Mouse (Mus musculus) CH12.LX (cell line): ENCODE results near the gene Usp35. TPM values are rescaled to one million over a fixed set of nuclear protein-coding genes. Genes with fewer than 3 reads are reported as not detected.
A peak's percentile ranks its signal among the peaks of the same experiment; 100 is the strongest.

Source experiments
- DNase-seq: peaks from one replicate; pipeline ENCODE4 v3.0.0-alpha.2; 2013; ENCODE audit errors: extremely low read depth
- H3K27ac ChIP-seq: 2 replicates; pipeline ENCODE4 v1.5.1; 2012; ENCODE audit warnings: low read depth, mild to moderate bottlenecking, control low read depth, moderate library complexity; ENCODE audit not compliant: insufficient read depth
- H3K27me3 ChIP-seq: replicated peaks from 2 replicates; pipeline ENCODE3; 2012; ENCODE audit warnings: inconsistent platforms
- H3K36me3 ChIP-seq, 2 experiments: replicated peaks in 1 of 2; 2 replicates each; pipeline versions ENCODE3 to v1.6.1; 2012; ENCODE audit warnings: inconsistent platforms in 1 of 2, low read length in 1 of 2, mild to moderate bottlenecking in 1 of 2, mixed read lengths in 1 of 2, moderate library complexity in 1 of 2; ENCODE audit not compliant: control insufficient read depth in 1 of 2, insufficient read depth in 1 of 2
- H3K4me1 ChIP-seq, 2 experiments: 2 replicates each; pipeline ENCODE4 v1.6.1; 2012; ENCODE audit warnings: inconsistent platforms in 1 of 2, moderate library complexity in 1 of 2; ENCODE audit not compliant: insufficient read depth in 2 of 2, control insufficient read depth in 1 of 2
- H3K4me2 ChIP-seq: 2 replicates; pipeline ENCODE4 v1.6.1; 2012; ENCODE audit warnings: low read depth, mild to moderate bottlenecking, control low read depth; ENCODE audit not compliant: poor library complexity, insufficient read depth, severe bottlenecking
- H3K4me3 ChIP-seq, 3 experiments: fragments of 150-350 bp in 1 of 3; sonication (generic) in 1 of 3; replicated peaks in 1 of 3; 2 replicates each; pipeline versions ENCODE3 to v1.5.1; 2011 to 2012; ENCODE audit warnings: low read depth in 2 of 3, low read length in 2 of 3, mild to moderate bottlenecking in 2 of 3, moderate library complexity in 2 of 3, control low read depth in 1 of 3, improper control_type of control experiment in 1 of 3, inconsistent platforms in 1 of 3, mixed read lengths in 1 of 3; ENCODE audit not compliant: poor library complexity in 1 of 3
- H3K79me2 ChIP-seq: replicated peaks from 2 replicates; pipeline ENCODE4 v1.6.1; 2012; ENCODE audit warnings: mild to moderate bottlenecking, moderate library complexity; ENCODE audit not compliant: control insufficient read depth, poor library complexity, insufficient read depth, severe bottlenecking; ENCODE audit errors: extremely low read depth
- H3K9ac ChIP-seq: 2 replicates; pipeline ENCODE4 v1.6.1; 2012; ENCODE audit warnings: low read depth, mild to moderate bottlenecking, control low read depth, moderate library complexity; ENCODE audit not compliant: insufficient read depth
- H3K9me3 ChIP-seq: replicated peaks from 2 replicates; pipeline ENCODE3; 2012; ENCODE audit warnings: low read length, inconsistent platforms, mixed read lengths
- BHLHE40 ChIP-seq: IDR thresholded peaks from 2 replicates; pipeline ENCODE4 v1.6.1; 2011; ENCODE audit warnings: mild to moderate bottlenecking, low read depth, low read length, improper control_type of control experiment
- CHD1 ChIP-seq: IDR thresholded peaks from 2 replicates; pipeline ENCODE4 v1.6.1; 2012; ENCODE audit warnings: low read depth, low read length, improper control_type of control experiment, inconsistent platforms
- CHD2 ChIP-seq: IDR thresholded peaks from 2 replicates; pipeline ENCODE4 v1.6.1; 2011; ENCODE audit warnings: low read length, improper control_type of control experiment
- CTCF ChIP-seq, 2 experiments: IDR thresholded peaks in 1 of 2; conservative IDR thresholded peaks in 1 of 2; 2 replicates each; pipeline ENCODE4 v1.5.1; 2011 to 2012; ENCODE audit warnings: low read depth in 2 of 2, low read length in 2 of 2, improper control_type of control experiment in 1 of 2, inconsistent platforms in 1 of 2, mild to moderate bottlenecking in 1 of 2, moderate library complexity in 1 of 2
- E2F4 ChIP-seq: IDR thresholded peaks from 2 replicates; pipeline ENCODE4 v1.6.1; 2011; ENCODE audit warnings: low read depth, low read length, improper control_type of control experiment; ENCODE audit not compliant: insufficient replicate concordance
- ELF1 ChIP-seq: IDR thresholded peaks from 2 replicates; pipeline ENCODE4 v1.6.1; 2014; ENCODE audit warnings: low read depth, mild to moderate bottlenecking, inconsistent platforms, low read length, improper control_type of control experiment
- EP300 ChIP-seq: IDR thresholded peaks from 2 replicates; pipeline ENCODE4 v1.6.1; 2011; ENCODE audit warnings: low read length, improper control_type of control experiment
- ETS1 ChIP-seq: conservative IDR thresholded peaks from 2 replicates; pipeline ENCODE4 v1.6.1; 2012; ENCODE audit warnings: low read depth, mild to moderate bottlenecking, inconsistent platforms, low read length, improper control_type of control experiment, moderate library complexity
- GABPA ChIP-seq: IDR thresholded peaks from 2 replicates; pipeline ENCODE4 v1.6.1; 2012; ENCODE audit warnings: low read depth, low read length, improper control_type of control experiment, inconsistent platforms; ENCODE audit not compliant: insufficient replicate concordance
- IRF4 ChIP-seq: IDR thresholded peaks from 2 replicates; pipeline ENCODE4 v1.6.1; 2014; ENCODE audit warnings: low read depth, mild to moderate bottlenecking, inconsistent platforms, low read length, improper control_type of control experiment
- JUN ChIP-seq: IDR thresholded peaks from 2 replicates; pipeline ENCODE4 v1.6.1; 2011; ENCODE audit warnings: low read depth, mild to moderate bottlenecking, low read length, improper control_type of control experiment, moderate library complexity; ENCODE audit not compliant: insufficient read depth
- KAT2A ChIP-seq: IDR thresholded peaks from 2 replicates; pipeline ENCODE4 v1.6.1; 2012; ENCODE audit warnings: low read length, improper control_type of control experiment, inconsistent platforms; ENCODE audit not compliant: insufficient replicate concordance
- MAFK ChIP-seq: IDR thresholded peaks from 2 replicates; pipeline ENCODE4 v1.6.1; 2011; ENCODE audit warnings: low read length, improper control_type of control experiment; ENCODE audit not compliant: insufficient replicate concordance
- MAX ChIP-seq: IDR thresholded peaks from 2 replicates; pipeline ENCODE4 v1.6.1; 2011; ENCODE audit warnings: low read length, improper control_type of control experiment
- MAZ ChIP-seq: IDR thresholded peaks from 2 replicates; pipeline ENCODE4 v1.6.1; 2012; ENCODE audit warnings: low read depth, mild to moderate bottlenecking, inconsistent platforms, low read length, improper control_type of control experiment, moderate library complexity
- MEF2A ChIP-seq: IDR thresholded peaks from 2 replicates; pipeline ENCODE4 v1.6.1; 2014; ENCODE audit warnings: low read depth, mild to moderate bottlenecking, inconsistent platforms, low read length, improper control_type of control experiment, borderline replicate concordance
- MXI1 ChIP-seq: IDR thresholded peaks from 2 replicates; pipeline ENCODE4 v1.6.1; 2011; ENCODE audit warnings: mild to moderate bottlenecking, low read depth, low read length, improper control_type of control experiment
- MYC ChIP-seq: IDR thresholded peaks from 2 replicates; pipeline ENCODE4 v1.6.1; 2011; ENCODE audit warnings: low read depth, mild to moderate bottlenecking, improper control_type of control experiment, low read length
- NELFE ChIP-seq: IDR thresholded peaks from 2 replicates; pipeline ENCODE4 v1.6.1; 2011; ENCODE audit warnings: low read depth, low read length, improper control_type of control experiment
- NRF1 ChIP-seq: IDR thresholded peaks from 2 replicates; pipeline ENCODE4 v1.6.1; 2014; ENCODE audit warnings: low read depth, mild to moderate bottlenecking, inconsistent platforms, low read length, improper control_type of control experiment, moderate library complexity
- PAX5 ChIP-seq: IDR thresholded peaks from 2 replicates; pipeline ENCODE4 v1.6.1; 2012; ENCODE audit warnings: low read length, inconsistent platforms, mixed read lengths
- POLR2A ChIP-seq: IDR thresholded peaks from 2 replicates; pipeline ENCODE4 v1.6.1; 2011; ENCODE audit warnings: low read depth, mild to moderate bottlenecking, improper control_type of control experiment, low read length
- RAD21 ChIP-seq: IDR thresholded peaks from 2 replicates; pipeline ENCODE4 v1.6.1; 2011; ENCODE audit warnings: low read depth, mild to moderate bottlenecking, low read length, improper control_type of control experiment, moderate library complexity
- RCOR1 ChIP-seq: conservative IDR thresholded peaks from 2 replicates; pipeline ENCODE4 v1.6.1; 2012; ENCODE audit warnings: low read depth, mild to moderate bottlenecking, inconsistent platforms, low read length, improper control_type of control experiment
- SIN3A ChIP-seq: IDR thresholded peaks from 2 replicates; pipeline ENCODE4 v1.6.1; 2012; ENCODE audit warnings: low read length, improper control_type of control experiment, inconsistent platforms
- SMC3 ChIP-seq: IDR thresholded peaks from 2 replicates; pipeline ENCODE4 v1.6.1; 2011; ENCODE audit warnings: low read depth, low read length, improper control_type of control experiment
- TBP ChIP-seq: conservative IDR thresholded peaks from 2 replicates; pipeline ENCODE4 v1.6.1; 2011; ENCODE audit warnings: low read depth, low read length, improper control_type of control experiment
- TCF12 ChIP-seq: IDR thresholded peaks from 2 replicates; pipeline ENCODE4 v1.6.1; 2014; ENCODE audit warnings: low read depth, mild to moderate bottlenecking, inconsistent platforms, low read length, improper control_type of control experiment
- UBTF ChIP-seq: IDR thresholded peaks from 2 replicates; pipeline ENCODE4 v1.6.1; 2012; ENCODE audit warnings: low read depth, mild to moderate bottlenecking, inconsistent platforms, low read length, improper control_type of control experiment, moderate library complexity
- USF1 ChIP-seq: IDR thresholded peaks from 2 replicates; pipeline ENCODE4 v1.6.1; 2014; ENCODE audit warnings: low read depth, mild to moderate bottlenecking, inconsistent platforms, low read length, improper control_type of control experiment
- USF2 ChIP-seq: conservative IDR thresholded peaks from 2 replicates; pipeline ENCODE4 v1.6.1; 2011; ENCODE audit warnings: low read depth, low read length, improper control_type of control experiment
- ZC3H11A ChIP-seq: IDR thresholded peaks from 2 replicates; pipeline ENCODE4 v1.6.1; 2012; ENCODE audit warnings: low read depth, mild to moderate bottlenecking, inconsistent platforms, low read length, improper control_type of control experiment
- ZKSCAN1 ChIP-seq: IDR thresholded peaks from 2 replicates; pipeline ENCODE4 v1.6.1; 2012; ENCODE audit warnings: low read depth, inconsistent platforms, low read length, improper control_type of control experiment, borderline replicate concordance
- ZMIZ1 ChIP-seq: IDR thresholded peaks from 2 replicates; pipeline ENCODE4 v1.6.1; 2012; ENCODE audit warnings: low read depth, mild to moderate bottlenecking, inconsistent platforms, low read length, improper control_type of control experiment
- ZNF384 ChIP-seq: IDR thresholded peaks from 2 replicates; pipeline ENCODE4 v1.6.1; 2012; ENCODE audit warnings: low read depth, low read length, improper control_type of control experiment, inconsistent platforms
- dilution Hi-C: fragments of 300-500 bp; cut with MboI; formaldehyde crosslinking; loops from 2 replicates; pipeline ENCODE4 v1.14.3; 2020; ENCODE audit warnings: low sequenced_read_pairs; ENCODE audit not compliant: extremely low pct_unique_long_range_greater_than_20kb, extremely low pct_ligation_motif_present
- in situ Hi-C: fragments of 300-500 bp; cut with MboI; formaldehyde crosslinking; loops from 3 replicates; pipeline ENCODE4 v1.14.3; 2019; ENCODE audit warnings: low sequenced_read_pairs, low pct_ligation_motif_present, low pct_unique_long_range_greater_than_20kb, mixed read lengths
- polyA plus RNA-seq: library from polyadenylated mRNA; unstranded; fragments of >175 nt; gene quantifications from 2 replicates; pipeline ENCODE4 v1.2.1, GENCODE M21; 2012; ENCODE audit warnings: low read depth; ENCODE audit not compliant: insufficient read length
- total RNA-seq, 2 experiments: library from RNA; depleted of rRNA; stranded (reverse); fragments of 300-350 nt in 1 of 2; fragments of >200 nt in 1 of 2; gene quantifications; 2 replicates each; pipeline ENCODE4 v1.2.3; 2012 to 2014

The Usp35 gene
- total and polyA plus RNA-seq, 3 experiments, result 1.2 to 1.8 (median 1.3) TPM

- TF ChIP-seq MXI1 (no peak), CHD1 (no peak), SIN3A (peak; percentile 63; the same call in 1 of the 2 replicates), TCF12 (peak; percentile 72; the same call in 1 of the 2 replicates), NELFE (no peak), MAFK (peak; percentile 83), ETS1 (peak; percentile 63; the same call in 1 of the 2 replicates)
These were observed 33.5 kb downstream of the Usp35 start (continued) for GRCm38 (mm10) chr7:97298279-97298678.

DNA sequence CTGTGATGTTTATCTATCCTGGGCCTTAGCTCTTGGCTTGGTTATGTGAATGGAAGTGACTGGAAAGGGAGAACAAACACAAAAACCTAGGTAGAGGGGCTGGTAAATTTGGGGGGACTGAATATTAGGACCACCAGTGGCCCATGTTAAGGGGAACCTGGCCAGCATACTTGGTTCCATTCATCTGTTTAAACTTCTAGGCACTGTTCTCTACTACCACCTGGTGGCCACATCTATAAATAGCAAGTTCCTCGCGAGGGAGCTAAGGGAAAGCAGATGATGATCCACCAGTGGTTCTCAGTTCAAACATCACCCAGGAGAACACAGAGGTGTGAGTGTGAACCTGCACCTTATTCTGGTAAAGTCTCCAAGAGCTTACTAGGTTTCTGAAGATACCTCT, 34.4 kb downstream of the Usp35 start:
- dilution Hi-C loops, result no loop called here
- Histone ChIP-seq H3K79me2 (no peaks in the 10 kb centered on the region), H3K27me3 (no peaks in the 10 kb centered on the region), H3K9me3 (no peaks in the 10 kb centered on the region), H3K4me3 (no peak overlapping the region), H3K4me1 (peaks cover 10 to 27% of the 10 kb centered on the region in 2 experiments; a peak in 3 of 4 replicates)
- DNase-seq, result peak; percentile 75
- TF ChIP-seq MAFK, result no peak
- TF ChIP-seq NRF1, result no peak
- no peak for TF ChIP-seq JUN
- peak; percentile 87 for TF ChIP-seq RAD21
- TF ChIP-seq TBP, result no peak
- TF ChIP-seq ZC3H11A, result peak; percentile 45; the same call in 1 of the 2 replicates
- TF ChIP-seq MAX, result 0 out of 2 replicates have a peak, but pooled peaks have one; percentile 24
- TF ChIP-seq PAX5, result no peak
- TF ChIP-seq USF2, result no peak
- TF ChIP-seq EP300, result no peak
- TF ChIP-seq ELF1, result no peak
- TF ChIP-seq UBTF, result no peak
- TF ChIP-seq SIN3A, result no peak
- no peak for TF ChIP-seq BHLHE40
- TF ChIP-seq IRF4, result no peak
- no peak for TF ChIP-seq CHD2
- TF ChIP-seq USF1, result no peak
- TF ChIP-seq RCOR1, result no peak
- no peak for TF ChIP-seq ZNF384
- TF ChIP-seq MYC, result no peak
- TF ChIP-seq MEF2A, result peak; percentile 33; the same call in 1 of the 2 replicates
- TF ChIP-seq SMC3, result peak; percentile 83
- no peak for TF ChIP-seq E2F4
- TF ChIP-seq NELFE, result no peak
- TF ChIP-seq ETS1, result no peak
- peak; percentile 82 to 89 for TF ChIP-seq CTCF (conservative IDR thresholded peaks at IDR 0.05 in 1 of 2, IDR thresholded peaks at IDR 0.05 in 1 of 2; ENCODE audit: low read depth in 2 of 2, low read length in 2 of 2)
- TF ChIP-seq ZKSCAN1, result no peak
- no peak for TF ChIP-seq CHD1
- no peak for TF ChIP-seq KAT2A
- no peak for TF ChIP-seq MXI1
- no peak for TF ChIP-seq ZMIZ1
- no peak for TF ChIP-seq POLR2A
- no peak for TF ChIP-seq GABPA
- no peak for TF ChIP-seq MAZ
- TF ChIP-seq, all 38 proteins: peak for 6
- Histone ChIP-seq H3K36me3 (no peaks in the 10 kb centered on the region), H3K27ac (no peak overlapping the region), H3K9ac (no peak overlapping the region), H3K4me2 (no peak overlapping the region)
- in situ Hi-C loops, result loop anchor here (10.0 kb wide), 2 partner anchors 213 to 323 kb away; partner anchors contain the start of gene Gab2
